Mouse (Mus musculus) right cerebral cortex, postnatal 10 days (tissue): ENCODE measurements around the gene Oit1.

Experiments
- DNase-seq, 2 experiments: peaks; one replicate each; pipeline ENCODE4 v3.0.0; 2021; ENCODE audit warnings: low spot score in 2 of 2

Oit1 gene

GRCm38 (mm10) chr14:8378685-8379313 lies at the start of gene Oit1:
Oit1 (minus strand) TSS chr14:8378754.
- no peak for DNase-seq

DNA sequence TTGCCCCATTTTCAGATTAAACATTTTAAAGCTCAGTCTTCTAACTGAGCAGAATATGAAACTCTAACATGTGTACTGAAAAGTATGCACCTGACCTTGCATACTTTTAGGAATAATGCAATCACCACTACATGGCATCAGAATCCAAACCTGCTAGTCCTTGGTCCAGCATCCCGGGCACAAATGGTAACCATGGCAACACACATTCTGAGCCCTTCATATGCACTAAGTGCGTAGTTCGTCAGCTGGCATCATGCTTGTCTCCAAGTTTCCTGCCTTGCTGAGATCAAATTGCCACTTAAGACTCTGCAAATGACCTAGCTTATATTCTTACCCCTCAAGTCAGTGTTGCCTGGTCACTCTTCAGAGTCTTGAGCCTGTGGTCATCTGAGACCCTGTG lies 44.3 kb upstream of the Oit1 start:
- peak in 1 of 2 experiments; percentile 34 for DNase-seq

DNA sequence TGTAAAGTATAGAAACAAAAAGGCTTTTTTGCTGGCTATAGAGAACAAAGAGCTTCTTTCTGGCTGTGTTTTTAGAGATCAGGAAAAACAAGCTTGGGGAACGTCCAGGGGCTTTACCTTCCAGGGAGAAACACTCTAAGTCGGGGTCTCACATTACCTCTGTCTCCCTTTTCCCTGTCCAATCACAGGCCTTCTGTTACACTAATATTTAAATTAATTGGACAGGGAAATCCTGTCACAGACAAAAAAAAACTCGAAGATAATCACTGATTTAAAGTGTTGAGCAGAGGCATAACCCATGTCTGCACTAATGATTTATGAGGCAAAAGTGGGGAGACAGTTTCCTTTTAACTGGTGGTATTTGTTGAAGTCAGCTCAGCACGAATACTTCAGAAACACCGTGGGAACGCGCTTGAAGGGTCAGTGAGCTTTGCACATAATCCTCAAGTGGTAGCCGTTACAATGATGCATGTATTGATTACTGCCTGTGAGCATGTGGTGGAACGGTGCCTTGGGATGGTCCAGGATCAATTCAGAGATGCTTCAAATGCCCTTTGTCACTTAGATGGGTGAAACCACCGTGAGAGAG lies 42.7 kb upstream of the Oit1 start:
- no peak for DNase-seq

DNA sequence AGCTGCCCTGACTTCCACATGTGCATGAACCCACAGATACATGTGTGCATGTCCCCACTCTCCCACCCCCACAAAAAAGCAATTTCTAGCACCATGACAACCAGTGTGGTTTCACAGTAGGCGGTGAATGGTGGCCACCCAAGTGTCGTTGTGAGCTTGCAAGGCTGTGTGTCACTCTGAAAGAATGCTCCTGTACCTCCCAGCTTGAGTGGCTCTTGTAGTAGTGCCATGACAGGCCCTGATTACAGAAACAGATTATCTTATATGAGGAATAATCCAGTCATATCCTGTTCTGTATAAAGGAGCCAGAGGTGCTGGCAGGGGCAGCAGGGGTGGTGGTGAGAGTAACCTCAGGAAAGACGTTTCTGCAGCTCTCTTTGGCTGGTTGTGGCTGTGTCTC lies 40.1 kb upstream of the Oit1 start:
- DNase-seq, result no peak

DNA sequence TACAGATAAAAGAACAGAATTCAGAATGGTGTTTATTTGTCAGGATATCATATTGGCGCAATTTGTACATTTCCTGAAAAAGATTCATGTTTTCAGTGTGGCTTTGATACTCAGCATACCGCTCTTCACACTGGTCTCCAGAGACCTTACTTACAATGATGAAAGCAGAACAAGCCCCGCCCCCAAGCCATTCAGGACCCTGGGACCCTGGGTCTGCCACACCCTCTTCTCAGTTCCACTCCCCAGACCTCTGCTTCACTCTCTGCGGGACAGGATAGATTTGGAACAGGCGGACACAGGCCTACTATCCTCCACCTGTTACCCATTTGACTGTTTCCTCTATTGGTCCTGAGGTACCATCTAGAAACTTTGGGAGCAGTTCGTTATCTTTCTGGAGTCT lies 27.4 kb upstream of the Oit1 start:
- no peak for DNase-seq

DNA sequence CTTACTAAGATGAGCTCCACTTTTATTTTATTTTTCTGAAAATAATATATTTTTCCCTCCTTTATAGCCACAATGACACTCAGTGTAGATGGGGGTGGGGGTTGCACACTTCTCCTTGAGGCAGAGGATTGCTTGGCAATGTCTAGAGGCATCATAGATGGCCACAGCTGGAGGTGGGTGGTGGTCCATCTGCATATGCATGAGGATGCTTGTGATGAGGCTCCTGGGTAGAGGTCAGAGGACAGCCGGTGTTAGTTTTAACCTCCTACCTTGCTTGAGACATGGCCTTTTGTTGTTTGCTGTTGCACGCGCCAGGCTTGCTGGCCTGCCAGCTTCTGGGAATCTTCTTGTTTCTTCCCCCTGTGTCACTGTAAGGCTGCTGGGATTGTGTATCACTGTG lies 24.8 kb upstream of the Oit1 start:
- DNase-seq, result no peak

- no peak for DNase-seq
These were observed 20.0 kb upstream of the Oit1 start for GRCm38 (mm10) chr14:8398507-8398906.

- DNase-seq, result no peak
These were observed 17.2 kb upstream of the Oit1 start for GRCm38 (mm10) chr14:8395690-8396287.

DNA sequence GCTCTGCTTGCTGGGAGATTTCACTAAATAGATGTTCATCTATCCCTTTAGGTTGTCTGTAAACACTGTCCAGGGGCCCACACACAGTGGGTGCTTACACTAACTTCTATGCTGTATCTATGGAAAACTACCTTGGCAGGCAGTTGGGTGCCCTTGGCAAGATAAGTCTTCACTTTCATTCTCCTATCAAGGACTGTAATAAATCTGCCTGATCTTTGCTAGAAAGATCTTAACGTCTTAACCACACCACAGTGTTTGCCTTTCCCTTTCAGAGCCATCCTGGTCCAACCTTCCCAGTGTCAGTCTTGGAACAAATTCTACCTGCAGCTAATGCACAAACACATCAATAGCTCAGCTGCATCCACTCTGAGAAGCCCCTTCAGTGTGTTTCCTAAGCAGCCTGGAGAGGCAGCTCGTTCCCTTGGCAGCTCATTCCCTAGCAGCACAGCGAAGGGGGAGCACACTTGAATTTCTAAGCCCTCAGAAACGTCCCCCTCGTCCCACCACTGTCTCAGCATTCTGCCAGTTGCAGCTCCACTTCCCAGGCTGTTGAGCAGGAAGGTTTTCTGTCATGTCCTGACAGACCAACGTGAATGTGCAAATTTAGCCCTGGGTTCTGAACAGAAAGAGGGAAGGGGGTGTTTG lies 13.7 kb upstream of the Oit1 start:
- DNase-seq, result peak; percentile 58 to 63

- DNase-seq, result no peak
These were observed 9.2 kb downstream of the Oit1 start for GRCm38 (mm10) chr14:8369394-8369793.

- no peak for DNase-seq
These were observed 9.7 kb downstream of the Oit1 start for GRCm38 (mm10) chr14:8368900-8369299.

DNA sequence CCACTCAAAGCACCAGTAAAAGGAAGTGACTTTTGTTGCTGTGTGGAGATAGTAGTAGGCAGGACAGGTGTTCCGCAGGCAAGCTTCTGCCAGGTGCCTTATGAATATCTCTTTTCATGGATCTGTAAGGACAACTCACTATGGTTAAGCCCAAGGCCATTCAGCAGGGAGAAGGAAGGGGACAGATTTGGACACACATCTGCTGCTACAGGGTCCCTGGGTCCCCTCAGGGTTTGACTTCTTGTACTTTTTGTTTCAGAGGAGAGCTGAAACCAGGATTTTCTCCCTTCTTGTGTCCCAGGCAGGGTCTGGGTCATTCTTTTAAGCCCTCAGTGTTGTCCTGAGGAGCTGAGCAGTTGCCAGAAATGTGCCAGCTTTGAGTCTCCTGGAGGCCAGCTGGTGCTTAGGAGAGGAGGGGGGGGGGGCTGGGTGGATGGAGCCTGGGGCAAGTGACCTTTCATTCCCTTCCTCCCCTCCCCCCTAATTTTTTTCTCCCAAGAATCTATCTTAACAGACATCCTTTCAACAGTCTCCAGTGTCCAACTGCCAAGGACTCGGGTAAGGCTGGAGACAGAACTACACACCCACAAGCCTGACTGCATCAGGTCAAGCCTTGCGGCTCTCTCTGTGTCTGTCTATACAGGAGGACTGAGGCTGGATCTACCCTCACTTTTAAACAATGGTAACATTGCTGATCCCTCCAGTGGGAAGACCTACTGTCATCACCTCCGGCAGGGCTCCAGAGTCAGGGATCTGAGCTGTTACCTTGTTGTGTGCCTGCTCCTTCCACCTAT lies 10.6 kb downstream of the Oit1 start:
- DNase-seq, result no peak

DNA sequence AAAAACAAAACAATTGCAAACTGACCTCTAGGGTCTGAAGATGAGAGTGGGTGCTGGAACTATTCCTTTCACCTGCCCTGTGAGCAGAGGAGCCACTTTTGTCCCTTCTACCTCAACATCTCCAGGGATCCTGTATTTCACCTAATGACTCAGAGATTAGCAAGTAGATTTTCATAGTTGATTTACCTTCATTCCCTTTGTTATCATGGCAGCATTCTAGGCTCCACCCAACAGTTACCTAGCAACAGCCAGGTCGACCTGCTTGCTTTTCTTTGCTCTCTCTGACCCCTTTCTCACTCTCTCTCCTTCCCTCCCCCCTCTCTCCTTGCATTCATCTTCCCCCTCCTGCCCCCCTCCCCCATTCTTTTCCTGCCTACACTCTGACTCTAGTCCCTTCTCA lies 11.4 kb downstream of the Oit1 start:
- no peak for DNase-seq

DNA sequence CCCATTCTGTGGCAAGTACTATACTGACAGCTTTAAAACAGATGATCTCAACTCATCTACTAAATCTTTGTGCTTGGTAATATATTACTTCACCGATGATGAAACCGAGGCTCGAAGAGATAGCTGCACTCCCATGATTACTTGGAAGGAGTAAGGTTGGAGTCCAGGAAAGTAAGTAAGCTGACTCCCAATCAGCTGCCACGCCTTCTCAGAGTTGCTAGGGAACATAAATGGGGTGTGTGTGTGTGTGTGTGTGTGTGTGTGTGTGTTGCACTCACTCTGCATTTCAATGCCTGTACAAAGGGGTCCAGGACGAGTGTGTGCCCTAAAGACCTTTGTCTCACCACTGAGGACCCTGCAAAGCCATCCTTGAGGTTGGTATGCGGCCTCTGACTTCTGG lies 12.7 kb downstream of the Oit1 start:
- no peak for DNase-seq

DNA sequence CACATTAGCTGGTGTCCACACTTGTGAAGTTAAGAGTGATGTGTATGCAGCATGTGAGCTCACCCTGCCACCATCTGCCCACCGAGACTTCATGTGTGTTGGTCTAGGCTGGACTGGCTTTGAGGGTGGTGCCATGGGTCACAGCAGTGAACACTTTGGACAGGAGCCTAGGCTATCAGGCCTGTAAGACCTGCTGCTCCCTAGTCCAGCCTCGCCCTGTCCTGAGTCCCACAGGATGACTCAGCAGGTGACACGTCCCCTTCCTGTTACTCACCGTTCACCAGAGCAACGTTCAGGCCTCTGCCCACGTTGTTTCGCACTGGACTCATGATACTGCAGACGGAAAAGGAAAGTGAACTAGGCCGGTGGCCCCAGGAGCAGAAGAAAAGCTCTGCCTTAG lies 21.7 kb downstream of the Oit1 start:
- DNase-seq, result no peak

- DNase-seq, result peak; percentile 81 to 88
These were observed 22.5 kb downstream of the Oit1 start for GRCm38 (mm10) chr14:8355999-8356501.

- DNase-seq, result no peak
These were observed 29.6 kb downstream of the Oit1 start for GRCm38 (mm10) chr14:8348927-8349326.

- DNase-seq, result peak; percentile 83 to 89
These were observed 32.1 kb downstream of the Oit1 start for GRCm38 (mm10) chr14:8346255-8346997.

DNA sequence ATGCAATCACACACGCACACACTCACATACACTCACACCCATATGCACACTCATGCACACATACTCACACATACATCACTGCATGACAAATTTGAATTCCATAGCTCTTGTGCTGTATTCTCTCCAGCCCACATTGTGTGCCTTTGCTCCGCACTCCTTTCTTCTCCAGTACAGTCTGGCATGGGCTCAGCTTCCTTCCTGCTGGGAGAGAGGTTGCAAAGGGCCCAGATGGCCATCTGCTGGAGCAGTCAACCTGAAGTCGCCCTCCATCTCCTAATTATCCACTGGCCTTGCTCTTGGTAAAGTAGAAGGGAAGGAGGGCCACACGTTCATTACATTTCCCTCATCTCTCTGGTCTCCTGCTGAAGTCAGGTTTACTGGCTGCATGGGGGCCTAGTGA lies 33.0 kb downstream of the Oit1 start:
- DNase-seq, result no peak

DNA sequence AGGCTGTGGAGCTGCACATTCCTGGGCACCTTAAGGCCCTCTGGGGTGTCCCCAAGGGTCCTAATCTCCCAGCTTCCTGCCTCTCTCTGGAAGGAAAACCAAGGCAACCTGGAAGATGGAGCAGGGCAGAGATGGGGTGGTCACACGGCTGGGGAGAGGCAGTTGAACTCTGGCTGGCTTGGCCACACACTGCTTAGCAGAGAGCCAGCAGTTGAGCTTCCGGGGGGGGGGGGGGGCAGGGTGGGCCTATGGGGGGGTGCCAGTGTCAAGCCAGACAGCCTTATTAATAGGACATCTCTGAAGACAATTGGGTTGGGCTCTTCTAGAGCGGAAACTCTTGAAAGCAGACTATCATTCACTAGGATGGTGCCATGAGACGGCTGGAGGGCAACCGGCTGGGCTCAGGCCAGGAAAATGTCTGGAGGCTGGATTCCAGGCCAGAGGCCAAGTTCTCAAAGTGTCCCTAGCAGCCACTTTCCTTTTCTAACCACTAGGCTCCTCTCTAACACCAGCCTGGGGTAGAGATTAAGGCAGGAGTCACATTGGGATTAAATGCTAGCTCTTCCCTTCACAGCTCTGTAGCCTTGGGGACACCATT lies 35.9 kb downstream of the Oit1 start:
- DNase-seq, result peak; percentile 39 to 58

DNA sequence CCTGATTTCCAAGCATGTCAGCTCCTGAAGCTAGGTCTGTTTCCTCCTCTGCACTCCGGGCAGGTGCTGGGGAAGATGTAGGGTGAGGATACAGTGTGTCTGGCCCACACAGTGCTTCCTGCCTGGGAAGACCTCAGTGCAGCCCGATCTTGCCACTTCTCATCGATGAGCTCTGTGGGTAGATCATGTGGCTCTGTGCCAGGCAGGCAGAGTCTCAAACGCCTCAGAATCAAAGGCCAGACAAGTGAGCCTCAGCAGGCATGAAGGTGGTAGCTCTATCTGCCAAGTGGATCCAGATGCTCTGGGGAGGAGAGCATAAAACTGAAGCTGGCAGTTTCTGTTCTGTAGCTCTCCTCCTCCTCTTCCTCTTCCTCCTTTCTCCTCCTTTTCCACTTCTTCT lies 38.3 kb downstream of the Oit1 start:
- no peak for DNase-seq
